Mouse (Mus musculus) testis, postnatal 10 days (tissue): ENCODE results near the gene Ppara.

Experiments used
- DNase-seq: peaks from one replicate; pipeline ENCODE4 v3.0.0; 2021; ENCODE audit warnings: low spot score

Ppara gene

GRCm38 (mm10) chr15:85705013-85705528 is 29.7 kb upstream of the Ppara start:
- DNase-seq: no peak

- DNase-seq: peak; percentile 81
These were observed 29.0 kb upstream of the Ppara start for GRCm38 (mm10) chr15:85705566-85706332.

GRCm38 (mm10) chr15:85706527-85706926 is 28.3 kb upstream of the Ppara start:
- DNase-seq: no peak

- no peak for DNase-seq
These were observed 27.8 kb upstream of the Ppara start for GRCm38 (mm10) chr15:85707017-85707416.

GRCm38 (mm10) chr15:85707458-85708030 is 27.2 kb upstream of the Ppara start:
- DNase-seq: no peak

GRCm38 (mm10) chr15:85708217-85708616 is 26.6 kb upstream of the Ppara start:
- no peak for DNase-seq

- no peak for DNase-seq
These were observed 25.9 kb upstream of the Ppara start for GRCm38 (mm10) chr15:85708843-85709242.

GRCm38 (mm10) chr15:85709268-85709973 is 25.4 kb upstream of the Ppara start:
- peak; percentile 92 for DNase-seq

GRCm38 (mm10) chr15:85710179-85710578 is 24.6 kb upstream of the Ppara start:
- DNase-seq: peak; percentile 90

GRCm38 (mm10) chr15:85710641-85711580 is 23.9 kb upstream of the Ppara start:
- DNase-seq: no peak

GRCm38 (mm10) chr15:85712565-85713168 is 22.1 kb upstream of the Ppara start:
- DNase-seq: no peak

GRCm38 (mm10) chr15:85713417-85713816 is 21.4 kb upstream of the Ppara start:
- no peak for DNase-seq

- DNase-seq: no peak
These were observed 19.7 kb upstream of the Ppara start for GRCm38 (mm10) chr15:85715059-85715458.

- DNase-seq: peak; percentile 92
These were observed 18.7 kb upstream of the Ppara start for GRCm38 (mm10) chr15:85716045-85716444.

GRCm38 (mm10) chr15:85716591-85716990 is 18.2 kb upstream of the Ppara start:
- DNase-seq: no peak

- DNase-seq: no peak
These were observed 17.8 kb upstream of the Ppara start for GRCm38 (mm10) chr15:85717008-85717407.

GRCm38 (mm10) chr15:85717800-85718199 is 17.0 kb upstream of the Ppara start:
- no peak for DNase-seq

GRCm38 (mm10) chr15:85719017-85719416 is 15.8 kb upstream of the Ppara start:
- DNase-seq: no peak

GRCm38 (mm10) chr15:85720366-85720841 is 14.4 kb upstream of the Ppara start:
- DNase-seq: peak; percentile 54

GRCm38 (mm10) chr15:85724271-85725165 is 10.3 kb upstream of the Ppara start:
- DNase-seq: peak; percentile 67
